22 mouse cellular contexts compared by ENCODE assay signal in the genomic region with DNA sequence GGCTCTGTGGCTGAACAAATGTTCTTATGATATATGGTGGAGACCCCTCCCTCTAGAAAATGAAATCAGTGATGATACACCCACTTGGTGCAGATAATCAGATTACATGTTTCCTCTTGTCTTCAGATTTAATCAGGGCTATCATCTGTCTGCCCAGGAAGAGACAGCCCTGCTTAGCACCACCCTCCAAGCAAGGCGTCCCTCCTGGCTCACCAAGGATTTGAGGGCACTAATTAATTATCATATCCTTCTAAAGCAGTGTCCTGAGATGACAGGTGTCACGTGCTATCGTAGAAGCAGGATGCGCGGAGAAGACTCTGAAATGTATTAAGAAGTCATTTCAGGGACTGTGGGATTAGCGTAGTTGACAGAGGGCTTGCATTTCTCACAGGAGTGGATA.
"Had no signal": no experiment of that assay in that cellular context is flagged by ENCODE, and none has a peak within 500 bp of the region (broad histone marks: within the 10 kb centered on the region; RNA-seq: fewer than 3 reads in every experiment).

No protein-coding gene starts in this region.

- H3K9ac ChIP-seq: forebrain, postnatal 0 days; heart, embryonic 12.5 days; hindbrain, embryonic 13.5 days; intestine, embryonic 15.5 days; limb, embryonic 12.5 days had no signal

- H3K27me3 ChIP-seq: heart, embryonic 12.5 days; hindbrain, embryonic 13.5 days; intestine, embryonic 15.5 days; limb, embryonic 12.5 days had no signal

- H3K9me3 ChIP-seq: heart, embryonic 10.5 days; heart, embryonic 12.5 days; hindbrain, embryonic 13.5 days; intestine, embryonic 15.5 days; limb, embryonic 10.5 days; limb, embryonic 12.5 days had no signal

- H3K4me2 ChIP-seq: heart, embryonic 12.5 days; hindbrain, embryonic 13.5 days; intestine, embryonic 15.5 days; limb, embryonic 12.5 days had no signal

- DNase-seq: forebrain, postnatal 0 days; gastrocnemius, postnatal 14 days; heart, adult 18-20 months; heart, postnatal 10 days; heart, postnatal 4 days; kidney, adult 18-20 months; kidney, adult 8-10 months; kidney, postnatal 10 days; kidney, postnatal 25 days; kidney, postnatal 4 days; liver had no signal

- H3K4me3 ChIP-seq: heart, embryonic 10.5 days; heart, embryonic 12.5 days; hindbrain, embryonic 13.5 days; intestine, embryonic 15.5 days; layer of hippocampus, adult 2 months; left cerebral cortex, adult 2 months; limb, embryonic 10.5 days; limb, embryonic 12.5 days had no signal

- H3K36me3 ChIP-seq: heart, embryonic 10.5 days; heart, embryonic 12.5 days; hindbrain, embryonic 13.5 days; intestine, embryonic 15.5 days; limb, embryonic 10.5 days; limb, embryonic 12.5 days had no signal

- ATAC-seq: forebrain, postnatal 0 days; hindbrain, embryonic 16.5 days; inflammation-experienced regulatory T-cells, adult 6 months; intestine, embryonic 15.5 days; intestine, postnatal 0 days had no signal

- H3K4me1 ChIP-seq: intestine, embryonic 15.5 days; limb, embryonic 12.5 days had no signal

- H3K27ac ChIP-seq: heart, embryonic 10.5 days; hindbrain, embryonic 13.5 days; intestine, embryonic 15.5 days; layer of hippocampus, adult 2 months; left cerebral cortex, adult 2 months; limb, embryonic 10.5 days; limb, embryonic 12.5 days had no signal
